Comparison of ENCODE assay signal across 10 mouse cellular contexts in genomic region chr1:155216313-155216712, GRCm38 (mm10). TPM values are rescaled to one million over a fixed set of nuclear protein-coding genes. Genes with fewer than 3 reads are reported as not detected.
A peak's percentile ranks its signal among the peaks of the same experiment; 100 is the strongest.
DNase-seq lines count a peak whose midpoint lies in the region; ATAC-seq lines count a peak whose summit lies in the region.
"Had no signal": no experiment of that assay in that cellular context is flagged by ENCODE, and none has a peak within 500 bp of the region (broad histone marks: within the 10 kb centered on the region; RNA-seq: fewer than 3 reads in every experiment).

No protein-coding gene starts in this region.

- no peak for DNase-seq in midbrain, embryonic 10.5 days (ENCODE audit: low spot score)
- no peak for DNase-seq in midbrain, embryonic 11.5 days (ENCODE audit: low spot score, missing footprints)
- DNase-seq in embryonic facial prominence, embryonic 14.5 days (ENCODE audit: low spot score), result no peak
- peak; percentile 53 for DNase-seq in kidney, adult 18-20 months
- no peak for DNase-seq in cerebellum, adult 8-10 months
- DNase-seq in heart, adult 11 months, result no peak
- DNase-seq: cerebellum, adult 9-11 months; gastrocnemius, postnatal 10 days; lung, adult 2 months had no signal

- H3K9me3 ChIP-seq in midbrain, embryonic 10.5 days (replicated peaks), result no peaks in the 10 kb centered on the region
- no peaks in the 10 kb centered on the region for H3K9me3 ChIP-seq in midbrain, embryonic 11.5 days (ENCODE audit: control insufficient read depth, low read length)
- H3K9me3 ChIP-seq in embryonic facial prominence, embryonic 14.5 days (ENCODE audit: control insufficient read depth, low read length), result no peaks in the 10 kb centered on the region
- no peaks in the 10 kb centered on the region for H3K9me3 ChIP-seq in limb, embryonic 12.5 days

- H3K4me2 ChIP-seq in midbrain, embryonic 11.5 days, result no peak overlapping the region
- H3K4me2 ChIP-seq in embryonic facial prominence, embryonic 14.5 days (ENCODE audit: low read depth, low read length), result peak overlapping the region; percentile 8; the same call in 1 of the 2 replicates
- no peak overlapping the region for H3K4me2 ChIP-seq in limb, embryonic 12.5 days

- H3K27me3 ChIP-seq in midbrain, embryonic 10.5 days (ENCODE audit: low read depth, poor library complexity, severe bottlenecking), result peaks cover 23% of the 10 kb centered on the region
- H3K27me3 ChIP-seq in midbrain, embryonic 11.5 days (ENCODE audit: control insufficient read depth, insufficient read depth, low read length), result no peaks in the 10 kb centered on the region; the same call in 1 of the 2 replicates
- H3K27me3 ChIP-seq in embryonic facial prominence, embryonic 14.5 days (replicated peaks; ENCODE audit: control insufficient read depth, insufficient read depth, low read length), result no peaks in the 10 kb centered on the region
- H3K27me3 ChIP-seq in limb, embryonic 12.5 days, result no peaks in the 10 kb centered on the region

- peaks cover 28% of the 10 kb centered on the region for H3K36me3 ChIP-seq in midbrain, embryonic 10.5 days
- H3K36me3 ChIP-seq in midbrain, embryonic 11.5 days (ENCODE audit: control insufficient read depth, insufficient read depth, low read length), result no peaks in the 10 kb centered on the region
- H3K36me3 ChIP-seq in embryonic facial prominence, embryonic 14.5 days (ENCODE audit: control insufficient read depth, insufficient read depth, low read length), result peaks cover 6% of the 10 kb centered on the region; the same call in 1 of the 2 replicates
- H3K36me3 ChIP-seq in limb, embryonic 12.5 days, result peaks cover 38% of the 10 kb centered on the region

- H3K27ac ChIP-seq in midbrain, embryonic 10.5 days (replicated peaks), result peak overlapping the region; percentile 64
- no peak overlapping the region for H3K27ac ChIP-seq in midbrain, embryonic 11.5 days (ENCODE audit: low read depth, low read length)
- H3K27ac ChIP-seq in embryonic facial prominence, embryonic 14.5 days (replicated peaks; ENCODE audit: low read depth, low read length), result 0 out of 2 replicates have a peak overlapping the region, but pooled peaks have one; percentile 31
- H3K27ac ChIP-seq in limb, embryonic 12.5 days, result peak overlapping the region; percentile 78

- no peak for ATAC-seq in midbrain, embryonic 11.5 days (ENCODE audit: low FRiP score)
- ATAC-seq in embryonic facial prominence, embryonic 14.5 days (ENCODE audit: low read depth), result no peak
- ATAC-seq in limb, embryonic 12.5 days (ENCODE audit: insufficient number of reproducible peaks, insufficient read depth, low FRiP score, low TSS enrichment, low read depth), result no peak

- H3K4me1 ChIP-seq in midbrain, embryonic 10.5 days, result peaks cover 65% of the 10 kb centered on the region
- H3K4me1 ChIP-seq in midbrain, embryonic 11.5 days (ENCODE audit: control insufficient read depth, insufficient read depth, low read length), result peaks cover 29% of the 10 kb centered on the region
- peaks cover 27% of the 10 kb centered on the region for H3K4me1 ChIP-seq in embryonic facial prominence, embryonic 14.5 days (ENCODE audit: control insufficient read depth, insufficient read depth, low read length)
- H3K4me1 ChIP-seq in limb, embryonic 12.5 days (replicated peaks), result peaks cover 61% of the 10 kb centered on the region

- no peak overlapping the region for H3K4me3 ChIP-seq in midbrain, embryonic 10.5 days
- H3K4me3 ChIP-seq in midbrain, embryonic 11.5 days (ENCODE audit: low read depth, low read length), result no peak overlapping the region
- H3K4me3 ChIP-seq in embryonic facial prominence, embryonic 14.5 days (ENCODE audit: low read depth, low read length), result no peak overlapping the region
- no peak overlapping the region for H3K4me3 ChIP-seq in limb, embryonic 12.5 days (replicated peaks)

- no peak overlapping the region for H3K9ac ChIP-seq in midbrain, embryonic 11.5 days (ENCODE audit: low read length)
- peak overlapping the region; percentile 32; the same call in 1 of the 2 replicates for H3K9ac ChIP-seq in embryonic facial prominence, embryonic 14.5 days (ENCODE audit: low read depth, low read length)
- H3K9ac ChIP-seq in limb, embryonic 12.5 days (replicated peaks), result 0 out of 2 replicates have a peak overlapping the region, but pooled peaks have one; percentile 8

- 86% methylated on average over 11 of the region's 11 CpGs for WGBS in midbrain, embryonic 10.5 days
- WGBS in midbrain, embryonic 11.5 days, result 82% methylated on average over 11 of the region's 11 CpGs
- WGBS in embryonic facial prominence, embryonic 14.5 days, result 54% methylated on average over 11 of the region's 11 CpGs
- WGBS in limb, embryonic 12.5 days, result 60% methylated on average over 11 of the region's 11 CpGs

RNA-seq across cellular contexts. Expression of gene BC034090, which starts 27.9 kb away (rescaled TPM):
- 5.2 and 7.4 TPM in 2 replicates for polyA plus RNA-seq in midbrain, embryonic 10.5 days (2016; fragmentation: Nextera tagmentation; extraction: Ambion mirVana)
- 2.7 and 3.1 TPM in 2 replicates for polyA plus RNA-seq in midbrain, embryonic 11.5 days (2014; fragmentation: Nextera tagmentation; extraction: Ambion mirVana)
- polyA plus RNA-seq in embryonic facial prominence, embryonic 14.5 days (2014; fragmentation: Nextera tagmentation; extraction: Ambion mirVana), result 4.6 and 4.8 TPM in 2 replicates
- 8.4 and 8.6 TPM in 2 replicates for polyA plus RNA-seq in limb, embryonic 12.5 days (2016; fragmentation: Nextera tagmentation; extraction: Ambion mirVana)

RNA-seq across cellular contexts. Expression of gene Stx6, which starts 57.8 kb away (rescaled TPM):
- 78.2 and 92.5 TPM in 2 replicates for polyA plus RNA-seq in midbrain, embryonic 10.5 days (2016; fragmentation: Nextera tagmentation; extraction: Ambion mirVana)
- 97.1 and 100 TPM in 2 replicates for polyA plus RNA-seq in midbrain, embryonic 11.5 days (2014; fragmentation: Nextera tagmentation; extraction: Ambion mirVana)
- polyA plus RNA-seq in embryonic facial prominence, embryonic 14.5 days (2014; fragmentation: Nextera tagmentation; extraction: Ambion mirVana), result 69.7 and 74.6 TPM in 2 replicates
- polyA plus RNA-seq in limb, embryonic 12.5 days (2016; fragmentation: Nextera tagmentation; extraction: Ambion mirVana), result 112 and 113 TPM in 2 replicates
